Mouse (Mus musculus) frontal cortex, adult 2 months (tissue): ENCODE measurements around the gene 9330161L09Rik. TPM values are rescaled to one million over a fixed set of nuclear protein-coding genes. Genes with fewer than 3 reads are reported as not detected.

Experiments
- polyA plus RNA-seq: library from polyadenylated mRNA; depleted of rRNA; stranded (reverse); fragments of >200 nt; gene quantifications from 2 replicates; pipeline ENCODE4 v1.2.3, GENCODE M21; 2012; rRNA removed

Gene 9330161L09Rik
- polyA plus RNA-seq, 1 experiment = 1.00 TPM

Other genes starting within 250 kb of the 9330161L09Rik start
- gene Prima1, start 165.7 kb downstream of the 9330161L09Rik start, polyA plus RNA-seq = 7.2 and 7.8 TPM in 2 replicates
- 4.6 and 7.1 TPM in 2 replicates for gene Fam181a, start 96.8 kb downstream of the 9330161L09Rik start, polyA plus RNA-seq
- 7.6 TPM in 2 replicates for gene Asb2, start 51.8 kb downstream of the 9330161L09Rik start, polyA plus RNA-seq
- gene Otub2, start 19.1 kb downstream of the 9330161L09Rik start, polyA plus RNA-seq = 23.6 and 24.4 TPM in 2 replicates
- 136 and 141 TPM in 2 replicates for gene Ddx24, start 18.0 kb upstream of the 9330161L09Rik start, polyA plus RNA-seq
- gene Ifi27, start 26.4 kb upstream of the 9330161L09Rik start, polyA plus RNA-seq = 117 and 120 TPM in 2 replicates
- 14.3 and 15.4 TPM in 2 replicates for gene Ifi27l2a, start 35.9 kb upstream of the 9330161L09Rik start, polyA plus RNA-seq
- gene Ifi27l2b, start 49.4 kb upstream of the 9330161L09Rik start, polyA plus RNA-seq = not detected in 2 replicates
- gene Ppp4r4, start 124.5 kb upstream of the 9330161L09Rik start, polyA plus RNA-seq = 20.8 and 23.5 TPM in 2 replicates
- gene Serpina10, start 223.6 kb upstream of the 9330161L09Rik start, polyA plus RNA-seq = 0.02 TPM in 1 of 2 replicates, not detected in the other
- gene Serpina6, start 249.4 kb upstream of the 9330161L09Rik start, polyA plus RNA-seq = not detected in 2 replicates